Mouse (Mus musculus) heart, postnatal 0 days (tissue): ENCODE measurements at regions not wholly inside any gene's neighbourhood (a gene's known extent, or its start where the extent isn't known, plus 50 kb on each side); places are given as distances from the start of the nearest gene placed in this dataset.

Experiments used
- CTCF ChIP-seq: IDR thresholded peaks from 2 replicates; pipeline ENCODE4 v1.5.1; 2016; ENCODE audit warnings: antibody characterized with exemption, control low read depth, low read depth
- EP300 ChIP-seq: IDR thresholded peaks from 2 replicates; pipeline ENCODE4 v1.6.1; 2016; ENCODE audit warnings: antibody characterized with exemption, low read depth

GRCm38 (mm10) chr13:6924136-6924535, 275.6 kb upstream of the Pfkp start:
- TF ChIP-seq EP300 (no peak), CTCF (no peak)
